Mouse (Mus musculus) heart, adult 2 months (tissue): ENCODE measurements at regions not wholly inside any gene's neighbourhood (a gene's known extent, or its start where the extent isn't known, plus 50 kb on each side); places are given as distances from the start of the nearest gene placed in this dataset.

ENCODE experiments used
- CTCF ChIP-seq: fragments of 200-600 bp; IDR thresholded peaks from 2 replicates; pipeline ENCODE4 v1.8.1; 2022; ENCODE audit warnings: antibody characterized with exemption, mild to moderate bottlenecking, moderate library complexity
- EP300 ChIP-seq: fragments of 200-500 bp; IDR thresholded peaks from 2 replicates; pipeline ENCODE4 v1.6.1; 2011; ENCODE audit warnings: low read depth, low read length, control low read depth; ENCODE audit not compliant: insufficient read depth
- POLR2A ChIP-seq: fragments of 200-500 bp; IDR thresholded peaks from 2 replicates; pipeline ENCODE4 v1.6.1; 2011; ENCODE audit warnings: mild to moderate bottlenecking, low read depth, low read length, control low read depth; ENCODE audit not compliant: insufficient read depth

DNA sequence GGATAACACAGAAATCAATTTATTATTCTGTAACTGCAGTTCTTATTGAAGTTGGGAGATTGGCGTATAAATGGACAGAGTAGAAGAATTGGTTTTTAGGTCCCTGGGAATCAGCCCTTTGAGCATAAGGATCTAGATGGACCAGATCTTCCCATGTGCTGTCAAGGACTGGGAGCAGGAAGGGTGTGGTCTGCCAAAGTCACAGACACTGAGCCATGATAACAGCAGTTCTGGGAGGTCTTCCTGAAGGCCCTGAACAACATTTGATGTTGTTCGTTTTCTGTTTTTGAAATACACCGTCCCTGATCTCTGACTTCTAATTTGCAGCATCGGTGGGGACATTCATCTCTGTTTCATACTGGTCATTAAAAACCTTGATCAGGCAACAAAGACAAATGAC, 147.6 kb upstream of the Krr1 start:
- TF ChIP-seq CTCF (no peak), EP300 (no peak), POLR2A (no peak)
